Mouse (Mus musculus) bone marrow macrophage, adult 2 months (primary cell): Measurements from ENCODE around the gene Zbtb8a. TPM values are rescaled to one million over a fixed set of nuclear protein-coding genes. Genes with fewer than 3 reads are reported as not detected.
"Not testable (repeated sequence)": the region's sequence is repeated elsewhere in the genome, so short reads cannot be mapped to it uniquely, and the experiment has no call there.

ENCODE experiments used
- H3K27ac ChIP-seq: 2 replicates; pipeline ENCODE4 v1.5.1; 2012; ENCODE audit warnings: low read depth, low read length; ENCODE audit not compliant: insufficient read depth
- H3K4me1 ChIP-seq: 2 replicates; pipeline ENCODE4 v1.6.1; 2012; ENCODE audit warnings: low read length; ENCODE audit not compliant: control insufficient read depth, insufficient read depth
- H3K4me3 ChIP-seq: 2 replicates; pipeline ENCODE4 v1.5.1; 2012; ENCODE audit warnings: mild to moderate bottlenecking, low read length, moderate library complexity; ENCODE audit not compliant: insufficient read depth
- CTCF ChIP-seq: IDR thresholded peaks from 2 replicates; pipeline ENCODE4 v1.5.1; 2012; ENCODE audit warnings: low read depth, mild to moderate bottlenecking, low read length, moderate library complexity
- POLR2A ChIP-seq: IDR thresholded peaks from 2 replicates; pipeline ENCODE4 v1.6.1; 2012; ENCODE audit warnings: mild to moderate bottlenecking, low read depth, low read length, borderline replicate concordance
- polyA plus RNA-seq: library from polyadenylated mRNA; stranded (reverse); fragments of >200 nt; gene quantifications from 2 replicates; pipeline ENCODE4 v1.2.4, GENCODE M21; 2012; ENCODE audit not compliant: missing spikeins, insufficient read depth, insufficient read length

The Zbtb8a gene
- polyA plus RNA-seq, result 3.6 and 4.4 TPM in 2 replicates

DNA sequence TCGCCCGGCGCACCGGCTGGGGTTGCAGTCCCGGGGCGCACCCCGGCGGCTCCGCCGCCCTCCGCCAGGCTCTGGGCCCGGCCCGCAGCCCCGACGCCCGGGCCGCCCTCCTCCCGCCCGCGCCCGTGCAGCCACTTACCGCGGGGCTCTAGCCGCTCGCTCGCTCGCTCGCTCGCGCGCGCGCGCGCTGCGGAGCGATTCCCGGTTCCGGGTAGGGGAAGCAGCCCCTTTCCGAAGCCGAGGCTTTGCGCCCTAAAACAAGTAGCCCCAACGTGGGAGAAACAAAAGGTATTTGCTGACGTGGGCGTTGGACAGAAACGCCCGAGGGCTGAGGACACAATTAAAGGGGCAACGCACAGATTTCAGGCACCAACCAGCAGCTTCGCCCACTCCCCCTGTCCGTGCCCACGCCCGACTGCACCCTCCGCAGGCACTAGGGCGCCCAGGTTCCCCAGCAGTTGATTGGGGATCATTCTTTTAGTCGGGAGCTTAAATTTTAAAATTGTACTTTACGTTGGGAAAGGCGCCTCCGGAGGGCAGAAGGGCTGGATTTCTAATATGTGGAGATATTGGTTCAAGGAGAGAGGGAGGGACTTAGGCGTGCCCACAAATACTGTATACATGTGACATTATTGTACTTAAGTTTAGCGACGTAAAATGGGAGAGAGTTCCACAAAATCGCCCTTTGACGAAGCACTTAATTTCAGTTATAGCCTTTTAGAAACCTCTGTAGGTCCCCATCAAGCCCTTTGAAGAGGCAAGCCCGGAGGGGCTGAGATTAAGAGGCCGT, at the start of gene Zbtb8a:
TSS of gene Zbtb8a (minus strand) at position 516 of the 790 bp plus-strand sequence.
- Histone ChIP-seq H3K4me3 (peak within 1 kb of the TSS; percentile 67), H3K4me1 (peaks cover 8% of the 10 kb centered on the region), H3K27ac (no peak within 1 kb of the TSS; the same call in 1 of the 2 replicates)
- no peak for TF ChIP-seq POLR2A
- no peak for TF ChIP-seq CTCF

DNA sequence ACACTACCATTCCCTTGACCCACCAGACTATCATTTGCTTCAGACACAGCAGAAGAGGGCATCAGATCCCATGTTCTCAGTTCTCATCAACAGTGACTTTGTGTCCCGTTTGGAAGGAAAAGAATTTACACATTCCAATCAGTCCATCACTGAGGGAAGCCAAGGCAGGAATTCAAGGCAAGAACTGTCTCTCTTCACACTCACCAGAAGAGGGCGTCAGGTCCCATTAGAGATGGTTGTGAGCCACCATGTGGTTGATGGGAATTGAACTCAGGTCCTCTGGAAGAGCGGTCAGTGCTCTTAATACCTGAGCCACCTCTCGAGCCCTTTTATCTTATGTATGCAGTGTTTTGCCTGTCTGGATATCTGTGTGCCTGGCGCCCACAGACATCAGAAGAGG, 40.4 kb upstream of the Zbtb8a start:
- no peaks in the 10 kb centered on the region for H3K4me1 ChIP-seq
- no peak overlapping the region for H3K4me3 ChIP-seq
- no peak for TF ChIP-seq POLR2A
- no peak for TF ChIP-seq CTCF
- no peak overlapping the region for H3K27ac ChIP-seq

DNA sequence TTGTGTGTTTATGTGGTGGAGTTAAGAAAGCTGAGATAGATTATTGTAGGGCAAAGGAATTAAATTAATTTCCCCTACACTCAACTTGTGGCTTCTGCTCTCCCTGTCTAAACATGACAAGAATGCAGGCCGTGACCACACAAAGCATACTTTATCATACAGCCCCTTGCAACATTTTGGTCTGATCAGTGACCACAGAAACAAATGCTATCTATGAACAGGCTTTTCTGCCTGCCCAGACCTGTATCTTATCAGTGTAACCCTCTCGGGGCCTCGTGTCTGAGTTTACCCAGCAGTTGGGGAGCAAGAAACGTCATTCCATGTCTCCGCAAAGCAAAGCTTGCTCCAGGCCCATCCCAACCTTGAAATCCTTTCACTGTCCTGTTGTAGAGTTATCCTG, 38.6 kb upstream of the Zbtb8a start:
- H3K4me3 ChIP-seq, result no peak overlapping the region
- no peak for TF ChIP-seq CTCF
- TF ChIP-seq POLR2A, result no peak
- H3K27ac ChIP-seq, result no peak overlapping the region
- H3K4me1 ChIP-seq, result no peaks in the 10 kb centered on the region

DNA sequence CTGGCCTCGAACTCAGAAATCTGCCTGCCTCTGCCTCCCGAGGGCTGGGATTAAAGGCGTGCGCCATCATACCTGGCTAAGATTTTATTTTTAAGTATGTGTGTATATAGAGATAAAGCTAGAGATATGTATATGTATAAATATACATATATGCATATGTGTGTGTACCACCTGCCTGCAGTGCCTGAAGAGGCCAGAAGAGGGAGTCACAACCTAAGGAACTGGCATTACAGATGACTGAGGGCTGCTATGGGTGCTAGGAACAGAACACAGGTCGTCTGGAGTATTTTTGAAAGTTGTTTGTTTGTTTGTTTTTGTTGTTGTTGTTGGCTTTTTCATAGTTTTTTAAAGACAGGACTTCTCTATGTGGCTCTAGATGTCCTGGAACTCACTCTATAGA, 38.0 kb upstream of the Zbtb8a start:
- Histone ChIP-seq H3K27ac (no peak overlapping the region), H3K4me1 (no peaks in the 10 kb centered on the region), H3K4me3 (no peak overlapping the region)
- TF ChIP-seq POLR2A (no peak), CTCF (peak; percentile 15; the same call in 1 of the 2 replicates)

DNA sequence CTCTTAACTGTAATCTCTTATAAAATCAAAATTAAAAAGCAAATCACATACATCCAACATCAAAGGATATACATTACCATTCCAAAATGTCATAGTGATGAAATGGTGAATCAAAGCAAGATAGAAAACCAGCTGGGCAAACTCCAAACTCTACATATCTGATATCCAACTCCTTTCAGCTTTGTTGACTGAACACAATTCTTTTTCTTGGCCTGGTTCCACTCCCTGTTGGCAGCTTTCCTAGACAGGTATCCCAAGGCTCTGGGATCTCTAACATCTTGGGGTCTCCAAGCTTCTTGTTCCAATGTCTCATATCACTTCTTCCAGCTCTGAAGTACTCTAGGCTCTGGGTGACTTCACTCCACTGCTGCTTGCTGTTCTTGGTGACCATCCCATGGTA, 33.1 kb upstream of the Zbtb8a start:
- TF ChIP-seq POLR2A (no peak), CTCF (no peak)
- Histone ChIP-seq H3K4me3 (no peak overlapping the region), H3K4me1 (no peaks in the 10 kb centered on the region; the same call in 1 of the 2 replicates), H3K27ac (no peak overlapping the region)

DNA sequence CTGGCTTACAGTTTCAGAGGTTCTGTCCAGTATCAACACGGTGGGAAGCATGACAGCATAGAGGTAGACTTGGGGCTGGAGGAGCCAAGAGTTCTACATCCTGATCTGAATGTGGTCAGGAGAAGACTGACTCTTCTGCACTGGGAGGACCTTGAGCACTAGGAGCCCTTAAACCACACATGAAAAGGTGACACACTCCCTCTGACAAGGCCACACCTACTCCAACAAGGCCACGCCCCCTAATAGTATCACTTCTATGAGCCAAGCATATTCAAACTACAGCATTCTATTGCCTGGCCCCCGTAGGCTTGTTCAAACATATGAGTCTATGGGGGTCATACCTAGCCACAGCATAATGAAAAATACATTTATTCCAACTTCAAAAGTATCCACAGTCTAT, 32.6 kb upstream of the Zbtb8a start:
- H3K4me1 ChIP-seq, H3K27ac ChIP-seq, H3K4me3 ChIP-seq: not testable (repeated sequence)

DNA sequence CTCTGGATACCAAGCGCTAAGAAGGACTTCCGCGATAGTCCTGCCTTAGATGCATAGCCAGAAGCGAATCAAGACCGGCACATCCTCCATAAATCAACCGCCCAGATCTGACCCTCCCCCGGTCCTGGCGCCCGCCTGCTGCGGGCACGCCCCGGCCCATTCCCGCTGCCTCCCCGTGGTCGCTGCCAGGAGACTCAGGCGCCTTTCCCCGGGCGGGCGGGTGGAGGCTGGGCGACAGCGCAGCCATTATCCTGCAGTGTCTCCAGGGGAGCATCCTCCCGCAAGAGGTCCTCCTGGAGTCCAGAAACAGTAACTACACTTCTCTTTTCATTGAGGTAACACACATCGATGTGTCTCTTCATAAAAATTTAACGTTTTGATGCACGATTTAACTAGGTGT, 28.5 kb upstream of the Zbtb8a start:
- peak overlapping the region; percentile 30 for H3K4me3 ChIP-seq

DNA sequence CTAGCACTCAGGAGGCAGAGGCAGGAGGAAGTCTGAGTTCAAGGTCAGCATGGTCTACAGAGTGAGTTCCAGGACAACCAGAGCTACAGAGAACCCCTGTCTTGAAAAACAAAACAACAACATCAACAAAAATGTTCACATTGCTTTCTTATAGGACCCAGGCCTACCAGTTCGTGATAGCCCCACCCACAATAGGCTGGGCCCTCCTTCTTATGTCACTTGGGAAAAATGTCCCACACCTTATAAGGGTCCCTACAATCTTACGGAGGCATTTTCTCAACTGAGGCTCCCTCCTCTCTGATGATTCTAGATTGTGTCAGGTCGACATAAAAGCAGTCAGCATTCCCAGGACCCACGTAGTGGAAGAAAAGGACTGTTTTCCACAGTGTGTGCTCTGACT, 21.9 kb upstream of the Zbtb8a start:
- no peak for TF ChIP-seq POLR2A
- TF ChIP-seq CTCF, result no peak
- Histone ChIP-seq H3K27ac (no peak overlapping the region), H3K4me3 (no peak overlapping the region), H3K4me1 (peaks cover 2% of the 10 kb centered on the region; the same call in 1 of the 2 replicates)

More for the DNA sequence above, 28.5 kb upstream of the Zbtb8a start:
- H3K4me1 ChIP-seq, result peaks cover 2% of the 10 kb centered on the region; the same call in 1 of the 2 replicates
- no peak overlapping the region for H3K27ac ChIP-seq
- TF ChIP-seq POLR2A, result no peak
- no peak for TF ChIP-seq CTCF

DNA sequence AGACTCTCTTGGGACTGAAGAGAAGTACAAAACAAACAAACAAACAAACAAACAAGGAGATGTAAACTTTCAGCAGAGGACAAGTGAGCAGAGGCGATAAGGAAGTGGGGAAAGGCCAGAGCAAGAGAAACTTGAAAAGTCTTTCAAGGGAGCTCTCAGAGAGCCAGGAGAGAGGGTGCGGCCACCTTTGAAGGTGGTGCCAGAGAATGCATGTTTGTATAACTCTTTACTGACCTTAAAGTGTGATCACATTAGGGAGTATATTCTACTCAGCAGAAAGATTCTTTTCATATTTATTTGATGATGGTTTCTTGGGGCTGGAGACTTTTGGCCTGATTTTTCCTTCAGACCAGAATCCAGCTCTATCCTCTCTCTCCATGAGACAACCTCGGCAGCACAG, 19.0 kb upstream of the Zbtb8a start:
- Histone ChIP-seq H3K27ac (no peak overlapping the region), H3K4me3 (no peak overlapping the region), H3K4me1 (no peaks in the 10 kb centered on the region)
- no peak for TF ChIP-seq POLR2A
- TF ChIP-seq CTCF, result no peak

DNA sequence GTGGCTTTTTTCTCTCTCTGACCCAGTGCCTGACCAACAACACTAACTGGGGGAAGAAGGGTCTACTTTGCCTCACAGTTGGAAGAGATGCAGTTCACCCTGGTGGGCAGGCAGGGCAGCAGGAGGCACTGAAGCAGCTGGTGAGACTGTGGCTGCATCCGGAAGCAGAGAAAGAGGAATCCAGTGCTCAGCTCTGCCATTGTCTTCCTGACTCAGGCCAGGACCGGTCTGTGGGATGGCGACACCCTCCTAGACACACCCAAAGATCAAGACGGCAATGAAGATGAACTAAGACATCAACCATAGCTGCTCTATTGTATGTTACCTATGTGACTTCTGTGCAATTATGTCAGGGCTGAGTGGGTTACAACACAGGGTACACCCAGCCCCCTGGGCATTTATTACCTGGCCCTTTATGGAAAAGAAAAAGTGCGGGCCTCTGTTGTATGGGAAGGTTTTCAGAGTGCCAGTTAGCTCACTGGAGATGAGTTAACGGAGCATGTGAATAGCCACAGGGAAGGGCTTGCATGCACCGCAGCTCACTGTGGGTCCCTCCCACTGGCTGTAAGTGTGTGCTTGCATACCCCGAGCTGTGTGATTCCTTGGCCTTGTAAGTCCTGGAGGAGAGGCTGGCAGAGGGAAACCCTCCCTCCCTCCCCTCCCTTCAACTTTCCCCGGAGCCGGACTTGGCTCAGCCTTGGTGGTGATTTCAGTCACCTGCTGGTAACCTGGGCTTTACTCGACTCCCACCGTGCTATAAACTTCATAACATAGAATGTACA, 16.4 kb upstream of the Zbtb8a start:
- no peak for TF ChIP-seq CTCF
- TF ChIP-seq POLR2A, result no peak

More for the DNA sequence above, 16.4 kb upstream of the Zbtb8a start:
- H3K27ac ChIP-seq, result no peak overlapping the region
- H3K4me3 ChIP-seq, result no peak overlapping the region
- no peaks in the 10 kb centered on the region for H3K4me1 ChIP-seq
